Comparison of ENCODE assay signal across 18 mouse cellular contexts in the genomic region with DNA sequence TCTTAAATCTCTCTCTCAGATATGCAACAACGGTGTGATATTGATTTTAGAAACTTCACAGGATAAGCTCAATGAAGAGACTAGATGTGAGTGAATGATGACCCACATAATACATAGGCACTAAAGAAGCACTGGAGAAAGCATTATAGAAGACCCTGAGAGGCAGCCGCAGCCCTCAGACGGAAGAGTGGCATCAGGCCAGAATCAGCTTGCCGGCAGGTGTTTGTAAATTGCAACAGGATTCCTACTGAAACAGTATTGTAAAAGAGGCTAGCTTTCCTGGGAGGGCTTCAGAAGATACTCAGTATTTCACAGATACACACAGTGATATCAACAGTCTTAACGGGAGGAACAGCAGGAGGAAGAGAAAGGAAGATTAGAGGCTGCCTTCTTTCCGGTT.
DNase-seq lines count a peak whose midpoint lies in the region; ATAC-seq and TF ChIP-seq lines count a peak whose summit lies in the region.
"Had no signal": no experiment of that assay in that cellular context is flagged by ENCODE, and none has a peak within 500 bp of the region (broad histone marks: within the 10 kb centered on the region; RNA-seq: fewer than 3 reads in every experiment).

No protein-coding gene starts in this region.

- no peak overlapping the region for H3K9ac ChIP-seq in hindbrain, postnatal 0 days (replicated peaks; ENCODE audit: low read length)
- H3K9ac ChIP-seq in hindbrain, embryonic 14.5 days: no peak overlapping the region
- H3K9ac ChIP-seq in midbrain, embryonic 11.5 days (ENCODE audit: low read length): no peak overlapping the region
- H3K9ac ChIP-seq in midbrain, embryonic 15.5 days: no peak overlapping the region
- H3K9ac ChIP-seq: embryonic facial prominence, embryonic 12.5 days; forebrain, embryonic 13.5 days; forebrain, postnatal 0 days had no signal

- no peaks in the 10 kb centered on the region for H3K4me1 ChIP-seq in hindbrain, postnatal 0 days (ENCODE audit: insufficient read depth, low read length)
- H3K4me1 ChIP-seq in hindbrain, embryonic 14.5 days (replicated peaks; ENCODE audit: control insufficient read depth, insufficient read depth, low read length): no peaks in the 10 kb centered on the region
- peaks cover 4% of the 10 kb centered on the region; the same call in 1 of the 2 replicates for H3K4me1 ChIP-seq in midbrain, embryonic 11.5 days (ENCODE audit: control insufficient read depth, insufficient read depth, low read length)
- 0 out of 2 replicates have a peak, but pooled peaks cover 3% of the 10 kb centered on the region for H3K4me1 ChIP-seq in midbrain, embryonic 15.5 days
- H3K4me1 ChIP-seq: embryonic facial prominence, embryonic 10.5 days; embryonic facial prominence, embryonic 12.5 days had no signal

- DNase-seq in cerebellum, postnatal 14 days: peak; percentile 33
- peak; percentile 15 for DNase-seq in hindbrain, postnatal 0 days (ENCODE audit: low spot score)
- no peak for DNase-seq in hindbrain, embryonic 14.5 days (ENCODE audit: low spot score)
- peak; percentile 14 for DNase-seq in midbrain, embryonic 11.5 days (ENCODE audit: low spot score, missing footprints)
- DNase-seq in urinary bladder, adult 18-20 months (ENCODE audit: low spot score in 2 of 2): no peak
- DNase-seq: adrenal gland, adult 2 months; adrenal gland, postnatal 10 days; adrenal gland, postnatal 25 days; cerebellum, adult 11 months; cerebellum, adult 18-20 months; cerebellum, adult 8-10 months; cerebellum, adult 9-11 months; forebrain, postnatal 0 days had no signal

- no peak for ATAC-seq in cerebellum, adult (ENCODE audit: insufficient number of reproducible peaks, low FRiP score, low TSS enrichment)
- no peak for ATAC-seq in hindbrain, postnatal 0 days
- no peak for ATAC-seq in hindbrain, embryonic 14.5 days (ENCODE audit: low FRiP score)
- ATAC-seq in midbrain, embryonic 11.5 days (ENCODE audit: low FRiP score): no peak
- no peak for ATAC-seq in midbrain, embryonic 15.5 days (replicated peaks)
- ATAC-seq: forebrain, embryonic 13.5 days; forebrain, postnatal 0 days had no signal

- TF ChIP-seq CTCF in hindbrain, postnatal 0 days (IDR thresholded peaks at IDR 0.05; ENCODE audit: low read depth): no peak

- no peaks in the 10 kb centered on the region for H3K27me3 ChIP-seq in hindbrain, postnatal 0 days (ENCODE audit: insufficient read depth, low read length)
- H3K27me3 ChIP-seq in hindbrain, embryonic 14.5 days (ENCODE audit: control insufficient read depth, insufficient read depth, low read length): no peaks in the 10 kb centered on the region
- H3K27me3 ChIP-seq in midbrain, embryonic 11.5 days (ENCODE audit: control insufficient read depth, insufficient read depth, low read length): no peaks in the 10 kb centered on the region
- no peaks in the 10 kb centered on the region for H3K27me3 ChIP-seq in midbrain, embryonic 15.5 days (replicated peaks)
- H3K27me3 ChIP-seq: embryonic facial prominence, embryonic 12.5 days; forebrain, embryonic 13.5 days had no signal

- H3K9me3 ChIP-seq in hindbrain, postnatal 0 days (ENCODE audit: low read length): no peaks in the 10 kb centered on the region
- no peaks in the 10 kb centered on the region for H3K9me3 ChIP-seq in hindbrain, embryonic 14.5 days (ENCODE audit: control insufficient read depth, low read length)
- no peaks in the 10 kb centered on the region for H3K9me3 ChIP-seq in midbrain, embryonic 11.5 days (ENCODE audit: control insufficient read depth, low read length)
- H3K9me3 ChIP-seq in midbrain, embryonic 15.5 days: no peaks in the 10 kb centered on the region
- H3K9me3 ChIP-seq: embryonic facial prominence, embryonic 10.5 days; embryonic facial prominence, embryonic 12.5 days; forebrain, embryonic 13.5 days had no signal

- no peak overlapping the region for H3K4me2 ChIP-seq in hindbrain, postnatal 0 days (ENCODE audit: low read depth, low read length)
- H3K4me2 ChIP-seq in hindbrain, embryonic 14.5 days (replicated peaks): no peak overlapping the region
- H3K4me2 ChIP-seq in midbrain, embryonic 11.5 days: no peak overlapping the region
- H3K4me2 ChIP-seq in midbrain, embryonic 15.5 days: no peak overlapping the region
- H3K4me2 ChIP-seq: embryonic facial prominence, embryonic 12.5 days; forebrain, embryonic 13.5 days had no signal

- no peak overlapping the region for H3K27ac ChIP-seq in hindbrain, postnatal 0 days
- no peak overlapping the region for H3K27ac ChIP-seq in hindbrain, embryonic 14.5 days
- no peak overlapping the region for H3K27ac ChIP-seq in midbrain, embryonic 11.5 days (ENCODE audit: low read depth, low read length)
- no peak overlapping the region for H3K27ac ChIP-seq in midbrain, embryonic 15.5 days
- H3K27ac ChIP-seq: embryonic facial prominence, embryonic 10.5 days; embryonic facial prominence, embryonic 12.5 days; forebrain, embryonic 13.5 days had no signal

- H3K36me3 ChIP-seq in hindbrain, postnatal 0 days (ENCODE audit: insufficient read depth, low read length): no peaks in the 10 kb centered on the region
- no peaks in the 10 kb centered on the region for H3K36me3 ChIP-seq in hindbrain, embryonic 14.5 days (replicated peaks; ENCODE audit: control insufficient read depth, insufficient read depth)
- H3K36me3 ChIP-seq in midbrain, embryonic 11.5 days (ENCODE audit: control insufficient read depth, insufficient read depth, low read length): no peaks in the 10 kb centered on the region
- H3K36me3 ChIP-seq in midbrain, embryonic 15.5 days (replicated peaks): no peaks in the 10 kb centered on the region
- H3K36me3 ChIP-seq: embryonic facial prominence, embryonic 10.5 days; embryonic facial prominence, embryonic 12.5 days had no signal

- 53% methylated on average over 6 of the region's 6 CpGs for WGBS in hindbrain, postnatal 0 days
- 78% methylated on average over 6 of the region's 6 CpGs for WGBS in hindbrain, embryonic 14.5 days
- 87% methylated on average over 6 of the region's 6 CpGs for WGBS in midbrain, embryonic 11.5 days
- 60% methylated on average over 6 of the region's 6 CpGs for WGBS in midbrain, embryonic 15.5 days

- no peak overlapping the region for H3K4me3 ChIP-seq in hindbrain, postnatal 0 days (ENCODE audit: low read length)
- no peak overlapping the region for H3K4me3 ChIP-seq in hindbrain, embryonic 14.5 days (replicated peaks; ENCODE audit: low read length)
- no peak overlapping the region for H3K4me3 ChIP-seq in midbrain, embryonic 11.5 days (ENCODE audit: low read depth, low read length)
- no peak overlapping the region for H3K4me3 ChIP-seq in midbrain, embryonic 15.5 days
- H3K4me3 ChIP-seq: embryonic facial prominence, embryonic 10.5 days; embryonic facial prominence, embryonic 12.5 days; forebrain, embryonic 13.5 days had no signal

Comparison
In these comparisons a context has a peak if more than half of its experiments do, and no peak if none do; other contexts are left out.
1. DNase-seq: peak in cerebellum, postnatal 14 days (2 of 2), hindbrain, postnatal 0 days (single experiment) and midbrain, embryonic 11.5 days (single experiment); none in hindbrain, embryonic 14.5 days (single experiment) and urinary bladder, adult 18-20 months (0 of 2).